Mouse (Mus musculus) layer of hippocampus, adult 9-10 months (tissue): ENCODE results near the gene Tfap2a.

Experiments used
- DNase-seq: peaks from one replicate; pipeline ENCODE4 v3.0.0; 2022; ENCODE audit warnings: low spot score

Tfap2a gene

DNA sequence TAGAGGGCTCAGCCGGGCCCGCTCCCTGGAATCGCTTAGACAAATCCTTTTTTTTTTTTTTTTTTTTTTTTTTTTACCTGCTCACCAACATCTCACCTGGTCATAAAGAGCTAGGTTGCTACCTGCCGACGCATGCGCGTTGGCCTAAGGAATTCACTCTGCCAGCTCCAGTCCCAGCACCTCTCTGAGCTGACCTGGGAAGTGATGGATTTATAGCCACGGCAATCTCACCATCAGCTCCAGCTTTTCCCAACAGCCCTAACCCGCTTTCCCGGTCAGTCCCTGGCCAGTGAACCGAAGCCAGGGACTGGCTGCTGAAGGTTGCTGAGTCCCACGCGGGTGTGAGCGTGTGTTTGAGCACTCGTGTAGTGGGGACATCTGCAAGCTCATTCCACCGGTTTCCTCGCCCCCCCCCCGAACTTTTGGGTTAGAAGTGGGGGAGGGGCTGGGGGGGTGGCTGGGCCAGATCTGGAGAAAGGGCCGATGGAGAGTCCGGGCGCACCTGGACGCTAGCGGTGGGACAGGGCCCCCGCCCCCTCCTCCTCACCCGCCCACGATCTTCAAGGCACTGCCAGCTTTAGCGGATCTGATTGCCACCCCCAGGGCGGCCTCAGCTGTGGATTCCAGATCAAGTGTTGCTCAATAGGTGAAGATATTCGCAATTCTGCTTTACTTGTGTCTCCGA is at the start of gene Tfap2a:
Gene Tfap2a (minus strand): TSS at position 181 of the 685 bp plus-strand sequence.
- DNase-seq = no peak

DNA sequence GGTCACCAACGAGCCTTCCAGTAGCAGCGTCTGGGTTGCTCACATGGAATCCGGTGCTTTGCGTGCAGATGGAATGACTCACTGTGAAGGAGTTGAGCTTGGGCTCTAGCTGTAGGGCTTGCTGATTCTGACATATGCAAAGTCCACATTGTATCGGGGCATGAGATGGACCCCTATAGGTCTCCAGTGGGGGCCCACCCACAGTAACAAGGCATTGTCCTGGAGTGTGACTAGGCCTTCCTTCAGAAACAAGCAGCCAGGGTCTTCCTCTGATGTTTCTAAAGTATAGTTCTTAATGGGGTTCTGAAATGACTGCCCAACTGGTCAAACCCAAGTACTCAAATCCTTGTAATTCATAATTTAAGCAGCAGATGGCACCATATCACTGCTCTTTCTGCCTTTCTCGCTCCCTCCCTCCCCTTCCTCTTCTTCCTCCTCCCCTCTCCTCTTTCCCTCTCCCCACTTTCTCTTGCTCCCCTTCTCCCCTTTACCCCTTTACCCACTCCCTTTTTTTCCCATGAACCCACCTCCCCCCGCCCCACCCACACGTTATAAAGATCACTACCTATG is 46.1 kb upstream of the Tfap2a start:
- DNase-seq = peak; percentile 11

DNA sequence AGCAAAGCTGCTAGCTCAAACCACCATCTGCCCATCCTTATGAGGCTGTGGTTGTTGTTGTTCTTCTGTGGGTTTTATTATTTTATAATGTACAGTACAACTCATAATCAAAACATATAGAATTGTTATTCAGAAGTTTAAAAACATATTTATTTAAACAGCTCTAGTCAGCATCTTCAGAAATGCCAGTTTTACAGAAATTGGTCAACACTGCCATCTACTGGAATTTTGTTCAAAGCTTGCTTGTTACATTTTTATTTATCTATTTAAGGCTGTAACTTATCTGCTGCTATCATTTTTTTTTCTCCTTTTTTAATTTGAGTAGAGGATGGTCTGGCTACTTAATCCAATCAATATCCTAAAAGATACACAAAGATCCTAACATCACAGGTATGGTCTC is 19.8 kb upstream of the Tfap2a start:
- DNase-seq = peak; percentile 30

DNA sequence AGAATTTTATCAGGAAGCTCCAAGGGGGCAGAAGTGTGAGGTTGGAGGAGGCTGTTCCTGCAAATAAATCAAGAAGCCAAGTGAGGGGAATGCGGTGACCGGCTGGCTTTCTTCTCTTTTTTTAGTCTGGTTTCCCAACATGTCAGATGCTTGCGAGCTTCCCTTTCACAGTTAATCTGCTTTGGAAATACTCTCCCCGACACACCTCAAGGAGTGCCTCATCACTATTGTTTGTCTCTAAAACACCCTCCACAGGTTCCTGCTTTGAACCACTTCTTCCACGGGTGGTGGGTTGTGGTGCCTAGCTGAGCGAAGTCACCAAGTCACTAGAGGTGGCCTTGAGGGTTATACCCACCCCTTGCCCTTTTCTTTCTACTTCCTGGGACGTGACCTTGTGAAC is 18.2 kb upstream of the Tfap2a start:
- DNase-seq = no peak

DNA sequence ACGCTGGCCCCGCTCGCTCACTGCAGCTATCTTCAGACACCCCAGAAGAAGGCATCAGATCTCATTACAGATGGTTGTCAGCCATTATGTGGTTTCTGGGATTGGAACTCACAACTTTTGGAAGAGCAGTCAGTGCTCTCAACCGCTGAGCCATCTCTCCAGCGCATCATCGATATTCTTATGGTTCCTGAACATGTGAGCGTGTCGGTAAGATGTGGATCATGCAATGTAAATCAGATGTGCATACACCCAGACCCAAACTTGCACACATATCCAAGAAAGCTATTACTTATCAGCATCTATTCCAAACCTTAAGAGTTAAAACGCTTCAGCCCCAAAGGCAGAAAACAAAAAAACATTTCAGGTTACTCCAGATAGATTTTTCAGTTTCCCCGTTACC is 15.9 kb upstream of the Tfap2a start:
- no peak for DNase-seq

DNA sequence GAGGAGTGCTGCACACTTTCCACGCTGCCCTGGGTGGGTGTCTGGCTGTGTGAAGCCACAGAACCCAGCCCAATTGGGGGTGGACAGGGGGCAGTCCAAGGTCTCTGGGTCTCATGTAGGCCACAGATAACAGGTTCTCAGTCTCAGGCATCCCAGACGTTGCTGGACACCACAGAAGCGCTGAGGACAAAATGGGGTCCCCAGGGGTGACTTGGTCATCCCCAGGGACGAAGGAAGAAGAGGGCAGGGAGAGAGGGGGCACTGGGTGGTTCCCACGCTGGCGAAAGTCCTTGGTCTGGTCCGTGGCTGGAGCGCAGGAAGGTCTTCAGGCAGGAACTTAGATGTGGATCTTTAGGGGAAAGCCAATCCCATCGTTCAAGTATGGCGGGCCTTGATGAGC is 13.7 kb upstream of the Tfap2a start:
- DNase-seq = no peak

DNA sequence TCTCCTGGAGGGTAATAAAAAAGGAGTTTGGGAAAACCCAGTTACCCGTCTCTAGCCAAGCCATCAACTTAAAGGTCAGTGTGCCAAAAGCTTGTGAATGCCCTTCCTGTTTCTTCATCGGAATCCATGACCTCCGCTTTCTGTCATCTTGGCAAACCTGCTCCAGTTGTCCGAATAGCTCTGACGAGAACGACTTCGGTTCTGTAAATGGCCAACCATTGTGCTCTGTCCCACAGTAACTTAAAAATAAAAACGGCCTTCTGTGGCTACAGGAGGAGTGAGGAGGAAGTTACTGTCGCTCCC is 11.4 kb upstream of the Tfap2a start:
- DNase-seq = no peak

DNA sequence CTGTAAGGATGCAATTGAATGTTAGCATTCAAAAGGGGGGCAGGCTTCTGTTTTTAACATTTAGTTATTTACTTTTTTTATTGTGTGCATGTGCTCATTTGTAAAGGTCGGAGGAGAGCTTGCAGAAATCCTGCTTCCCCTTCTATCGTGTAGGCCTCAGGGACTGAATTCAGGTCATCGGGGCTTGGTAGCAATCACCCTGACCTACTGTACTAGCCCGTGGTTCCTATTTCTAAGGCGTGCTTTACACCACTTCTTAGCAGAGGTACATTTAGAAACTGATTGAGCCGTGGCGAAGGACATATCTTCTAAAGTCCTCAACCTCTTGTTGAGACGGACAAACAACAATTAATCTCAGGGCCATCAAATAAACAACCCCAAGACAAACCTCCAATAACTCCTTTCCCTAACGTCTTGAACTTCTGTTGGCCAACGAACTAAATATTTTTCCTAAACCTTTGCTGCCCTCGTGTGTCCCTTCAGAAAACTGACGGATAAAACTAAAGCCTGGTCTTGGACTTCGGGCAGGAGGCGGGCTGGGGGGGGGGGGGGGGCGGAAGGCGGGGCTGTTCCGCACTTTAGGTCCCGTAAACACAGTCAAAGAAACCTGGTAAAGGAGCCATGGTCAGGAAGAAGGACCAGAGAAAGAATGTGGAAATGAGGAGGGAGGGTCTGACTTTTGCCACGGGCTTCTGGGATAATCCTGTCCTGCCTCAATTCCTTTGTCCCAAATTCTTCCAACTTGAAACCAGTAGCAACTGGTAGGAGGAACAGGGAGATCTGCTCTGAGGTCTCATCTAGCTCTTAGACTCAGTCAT is 10.8 kb upstream of the Tfap2a start:
- DNase-seq = no peak

DNA sequence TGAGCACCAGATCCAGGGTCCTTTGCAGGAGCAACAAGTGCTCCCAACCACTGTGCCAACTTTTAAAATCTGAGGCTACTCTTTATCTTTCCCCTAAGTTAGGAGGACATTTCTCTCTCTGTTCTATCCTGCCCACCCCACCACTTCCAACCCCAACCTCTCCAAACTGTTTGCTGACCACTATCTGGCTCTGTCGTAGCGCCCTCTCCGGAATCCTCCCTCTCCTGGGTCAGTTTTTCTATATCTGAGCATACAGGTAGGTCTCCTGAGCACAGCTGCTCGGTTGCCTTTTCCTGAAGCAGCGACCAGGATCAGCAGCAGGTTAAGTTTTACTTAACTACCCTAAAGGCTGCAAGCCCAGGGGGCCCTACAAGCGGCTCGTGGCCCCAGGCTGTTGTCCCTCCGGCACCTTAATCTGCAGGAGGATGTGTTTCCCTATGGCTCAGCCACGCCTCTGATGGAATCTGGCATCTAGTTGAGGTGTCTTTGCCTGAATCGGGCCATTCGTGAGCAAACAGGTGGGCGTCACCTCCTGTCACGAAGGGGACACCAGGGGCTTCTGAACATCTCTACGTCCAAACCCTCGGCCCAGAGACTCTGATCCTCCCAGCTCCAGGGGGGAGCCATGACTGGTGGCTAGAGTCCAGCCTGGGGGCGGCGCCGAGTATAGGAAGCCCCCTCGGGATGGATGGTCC is 6.1 kb upstream of the Tfap2a start:
- DNase-seq = no peak

DNA sequence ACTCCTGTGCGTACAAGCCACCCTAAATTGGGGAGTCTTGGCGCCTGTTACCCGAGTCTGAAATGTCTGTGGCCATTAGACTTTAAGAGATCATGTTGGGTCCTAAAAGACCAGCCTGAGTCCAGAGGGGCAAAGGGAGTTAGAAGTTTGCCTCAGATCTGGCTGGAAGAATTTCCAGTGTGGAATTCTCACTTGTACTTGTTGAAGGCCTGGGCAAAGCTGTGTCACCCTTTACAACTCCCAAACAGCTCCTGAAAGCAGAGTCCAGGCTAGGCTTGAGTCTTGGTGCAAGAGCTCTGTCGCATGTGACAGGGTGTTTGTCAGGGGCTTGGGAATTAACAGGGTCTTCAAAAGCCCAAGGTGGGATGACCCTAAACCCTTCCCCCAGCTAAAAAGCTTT is 5.0 kb upstream of the Tfap2a start:
- DNase-seq = no peak

DNA sequence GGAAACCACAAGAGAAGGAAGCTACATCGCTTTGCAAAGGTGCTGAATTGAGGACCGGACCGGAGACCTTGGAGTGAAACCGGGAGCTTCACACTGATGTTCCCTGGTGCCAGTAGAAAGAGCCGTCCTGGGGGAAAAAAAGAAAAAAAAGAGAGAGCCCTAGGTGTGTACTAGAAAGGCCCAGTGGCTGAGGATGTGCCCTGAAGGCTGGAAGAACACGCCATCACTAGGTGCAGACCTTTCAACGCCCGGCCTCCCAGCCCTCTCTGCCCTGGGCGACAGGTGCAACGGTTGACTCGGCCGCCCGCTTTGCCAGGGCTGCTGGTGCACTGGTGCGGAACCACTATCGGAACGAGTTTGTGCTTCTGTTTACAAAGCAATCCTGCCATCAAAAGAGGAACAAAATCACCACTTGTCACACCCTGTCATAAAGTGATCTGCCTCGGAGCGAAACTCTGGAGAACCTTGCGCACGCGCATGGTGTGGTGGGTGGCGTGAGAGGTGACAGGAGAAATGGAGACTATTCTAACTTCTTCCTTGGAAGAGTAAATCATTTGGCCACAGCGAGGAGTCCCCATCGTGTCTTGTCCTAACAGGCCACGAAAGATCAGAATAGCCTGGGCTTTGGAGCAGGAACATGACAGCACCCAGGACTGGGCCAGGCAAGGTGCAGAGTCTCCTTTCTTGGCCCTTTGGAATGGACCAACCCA is 3.8 kb upstream of the Tfap2a start:
- no peak for DNase-seq

DNA sequence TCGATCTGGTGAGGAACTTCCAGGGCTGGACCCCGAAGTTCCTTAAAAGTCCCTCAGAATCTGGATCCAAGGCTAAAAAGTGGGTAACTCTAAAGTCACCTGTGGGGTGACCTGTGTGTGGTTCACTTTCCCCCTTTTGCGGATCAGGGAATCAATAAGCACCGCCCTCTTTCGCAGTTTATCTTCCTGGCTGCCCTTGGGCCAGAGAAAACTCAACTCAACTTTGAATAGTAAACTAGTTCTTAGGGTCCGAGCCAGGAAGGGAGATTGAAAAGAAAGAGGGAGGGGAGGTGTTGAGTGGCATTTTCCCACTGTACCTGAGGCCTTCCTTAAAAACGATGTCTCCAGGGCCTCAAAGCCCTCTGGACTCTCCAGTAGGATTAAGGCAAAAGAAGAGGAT is 3.3 kb upstream of the Tfap2a start:
- DNase-seq = no peak

DNA sequence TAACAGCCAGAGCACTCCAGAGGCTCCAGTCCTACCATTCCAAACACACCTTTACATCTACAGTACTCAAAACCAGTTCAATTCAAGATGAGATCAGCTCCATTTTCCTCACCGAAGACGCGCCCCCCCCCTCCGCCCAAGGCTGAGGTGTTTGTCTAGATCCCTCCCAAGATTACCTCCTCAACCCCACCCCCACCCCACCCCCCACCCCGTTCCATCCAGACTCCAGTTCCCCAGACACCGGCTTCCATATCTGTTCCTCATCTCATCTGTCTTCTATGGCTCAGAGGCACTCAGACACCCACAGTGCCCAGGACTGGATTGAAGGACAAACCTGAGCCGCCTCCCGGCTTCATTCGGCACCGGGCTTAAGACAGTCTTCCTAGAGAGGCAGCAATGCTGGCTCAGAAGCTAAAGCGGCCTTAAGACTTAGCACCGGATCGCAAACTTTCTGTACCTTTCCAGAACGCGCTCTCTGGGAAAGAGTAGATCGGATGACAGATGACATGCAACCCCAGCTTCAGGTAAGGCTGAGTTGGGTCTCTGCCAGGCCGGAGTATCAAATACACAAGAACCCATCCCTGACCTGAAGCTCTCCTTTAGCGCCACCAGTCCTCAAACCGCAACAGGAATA is 2.7 kb upstream of the Tfap2a start:
- DNase-seq = no peak

DNA sequence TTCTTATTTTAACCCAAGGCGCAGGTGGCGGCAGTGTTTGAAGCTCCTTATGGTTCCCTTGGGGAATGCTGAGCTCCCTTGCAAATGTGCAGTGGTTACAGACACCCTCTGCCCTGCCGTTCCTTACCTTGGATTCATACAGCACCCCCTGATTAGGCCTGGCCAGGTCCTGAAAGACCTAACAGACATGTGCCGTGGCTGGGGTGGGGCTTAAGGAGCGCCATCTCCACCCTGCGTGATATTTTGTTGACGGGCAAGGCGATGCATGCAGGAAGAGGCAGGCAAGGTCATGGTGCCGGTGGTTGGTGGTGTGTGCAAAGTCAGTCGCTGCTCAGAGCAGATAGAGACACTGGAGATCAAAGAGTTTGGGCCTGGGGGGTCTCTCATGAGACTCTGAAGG is 1.7 kb upstream of the Tfap2a start:
- no peak for DNase-seq

DNA sequence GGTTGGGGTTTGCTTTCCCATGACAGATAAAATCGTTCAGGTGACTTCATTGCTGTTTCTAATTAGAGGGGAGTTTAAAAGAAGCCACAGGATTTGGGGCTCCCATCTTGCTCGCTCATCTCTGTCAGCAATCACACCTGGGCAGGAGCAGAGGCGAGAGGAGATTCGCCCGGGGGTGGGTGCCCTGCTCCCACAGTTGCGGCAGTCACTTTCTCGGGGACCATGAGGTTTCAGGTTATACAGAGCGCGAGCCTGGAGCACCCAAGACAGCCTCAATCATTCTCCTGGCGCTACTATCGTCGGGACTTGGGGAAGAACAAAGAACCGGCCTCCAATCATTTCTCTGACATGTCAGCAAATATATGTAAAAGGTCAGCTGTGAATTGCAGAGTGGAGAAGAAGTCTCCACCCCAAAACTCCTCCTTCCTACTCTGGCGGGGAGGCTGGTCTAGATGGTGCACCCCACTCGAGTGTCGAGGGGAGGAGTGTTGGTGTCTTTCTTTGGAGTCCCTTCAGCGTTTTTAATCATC is 1.0 kb upstream of the Tfap2a start:
- DNase-seq = no peak

DNA sequence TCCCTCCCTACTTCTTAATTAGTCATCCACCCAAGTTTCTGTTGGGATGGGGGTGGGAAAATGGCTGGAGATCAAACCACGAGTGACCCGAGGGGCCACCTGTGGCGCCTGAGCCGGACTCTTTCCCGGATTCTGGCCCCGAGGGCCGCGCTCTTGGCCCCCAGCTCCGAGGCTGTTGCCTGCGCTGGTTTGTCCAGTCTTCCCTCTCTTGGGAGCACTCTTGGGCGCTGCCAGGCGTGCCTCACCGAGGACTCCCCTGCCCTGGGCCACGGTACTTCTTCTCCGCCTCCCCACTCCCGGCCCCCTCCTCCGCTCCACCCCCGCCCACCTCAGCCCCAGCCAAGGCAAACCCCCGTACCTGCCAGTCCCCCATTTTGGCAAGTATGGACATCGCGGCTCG is 415 bp downstream of the Tfap2a start:
- DNase-seq = no peak

DNA sequence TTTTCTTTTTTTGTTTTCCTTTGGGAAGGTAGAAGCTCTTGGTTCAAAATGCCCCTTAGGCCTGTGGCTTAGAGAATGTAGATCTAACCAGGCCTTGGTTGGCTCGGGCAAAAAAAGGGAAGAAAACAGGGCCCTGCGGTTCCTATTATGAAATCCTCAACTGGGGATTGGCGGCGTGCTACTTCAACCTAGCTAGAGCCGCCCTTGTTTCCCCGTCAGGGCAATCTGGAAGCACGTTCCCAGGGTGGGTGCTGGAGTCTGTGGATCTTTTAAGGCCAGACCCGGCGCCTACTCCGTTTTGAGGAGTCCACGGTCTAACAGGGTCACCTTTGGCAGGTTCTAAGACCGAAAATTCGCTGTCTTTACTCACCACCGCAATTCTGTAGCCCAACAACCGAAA is 1.1 kb downstream of the Tfap2a start:
- no peak for DNase-seq

DNA sequence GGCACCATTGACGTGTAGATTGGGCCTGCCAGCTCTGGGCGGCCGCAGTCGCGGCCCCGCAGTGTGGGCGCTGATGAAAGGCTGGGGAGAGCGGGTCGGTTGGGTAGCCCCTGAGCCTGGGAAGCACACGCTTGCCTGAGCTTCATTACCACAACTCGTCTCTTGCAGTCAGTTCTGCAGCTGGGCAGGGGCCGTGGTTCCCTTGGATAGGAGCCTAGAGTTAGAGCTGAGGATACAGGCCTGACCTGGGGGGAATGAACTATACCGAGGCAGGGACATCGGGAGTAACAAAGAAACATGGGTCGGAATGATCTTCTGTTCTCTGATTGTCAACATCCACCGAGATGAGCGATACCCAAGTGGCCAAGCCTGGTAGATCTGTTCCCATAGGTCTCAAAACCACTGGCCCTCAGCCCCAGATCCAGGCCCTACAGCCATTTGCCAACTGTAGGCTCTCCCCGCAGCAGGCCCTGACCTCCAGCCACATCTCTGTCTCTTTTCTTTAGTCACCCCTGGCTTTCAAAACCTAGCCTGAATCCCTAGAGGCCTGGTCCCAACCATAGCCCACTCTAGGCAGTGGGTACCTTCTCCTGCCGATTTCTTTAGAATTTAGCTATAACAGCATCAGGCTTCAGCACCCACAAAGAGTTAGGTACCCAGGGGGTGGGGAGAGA is 1.9 kb downstream of the Tfap2a start:
- no peak for DNase-seq

DNA sequence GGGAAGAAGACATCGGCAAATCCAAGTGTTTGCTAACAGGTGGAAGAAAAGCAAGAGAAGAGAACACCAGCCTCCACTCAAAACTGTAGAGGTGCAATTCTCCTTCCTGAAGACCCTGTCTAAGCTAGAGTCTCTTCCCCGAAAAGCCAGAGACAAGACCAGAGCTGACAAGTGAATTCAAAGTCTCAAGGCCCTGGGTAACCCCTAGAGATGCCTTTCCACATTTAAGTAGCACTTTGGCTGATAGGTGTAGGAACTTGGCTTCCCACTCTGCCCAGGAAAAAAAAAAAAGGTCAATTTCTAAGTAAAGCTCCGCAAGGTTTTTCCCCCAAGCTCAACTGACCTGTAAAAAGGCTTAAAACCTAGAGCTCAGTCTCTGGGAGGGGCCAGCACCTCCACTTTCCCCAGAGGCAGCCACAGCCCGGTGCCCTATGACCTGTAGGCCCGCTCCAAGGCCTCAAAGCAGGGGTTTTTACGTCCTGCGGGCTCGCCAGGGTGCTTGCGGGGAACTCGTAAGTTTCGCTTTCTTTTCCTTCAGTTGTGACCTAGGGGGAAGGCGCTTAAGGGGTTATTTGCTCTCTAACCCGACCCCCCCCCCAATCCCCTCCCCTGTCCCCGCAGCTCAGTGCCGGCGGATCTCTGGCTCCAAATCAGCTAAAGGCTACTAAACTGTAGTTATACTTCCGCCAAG is 2.6 kb downstream of the Tfap2a start:
- DNase-seq = no peak

DNA sequence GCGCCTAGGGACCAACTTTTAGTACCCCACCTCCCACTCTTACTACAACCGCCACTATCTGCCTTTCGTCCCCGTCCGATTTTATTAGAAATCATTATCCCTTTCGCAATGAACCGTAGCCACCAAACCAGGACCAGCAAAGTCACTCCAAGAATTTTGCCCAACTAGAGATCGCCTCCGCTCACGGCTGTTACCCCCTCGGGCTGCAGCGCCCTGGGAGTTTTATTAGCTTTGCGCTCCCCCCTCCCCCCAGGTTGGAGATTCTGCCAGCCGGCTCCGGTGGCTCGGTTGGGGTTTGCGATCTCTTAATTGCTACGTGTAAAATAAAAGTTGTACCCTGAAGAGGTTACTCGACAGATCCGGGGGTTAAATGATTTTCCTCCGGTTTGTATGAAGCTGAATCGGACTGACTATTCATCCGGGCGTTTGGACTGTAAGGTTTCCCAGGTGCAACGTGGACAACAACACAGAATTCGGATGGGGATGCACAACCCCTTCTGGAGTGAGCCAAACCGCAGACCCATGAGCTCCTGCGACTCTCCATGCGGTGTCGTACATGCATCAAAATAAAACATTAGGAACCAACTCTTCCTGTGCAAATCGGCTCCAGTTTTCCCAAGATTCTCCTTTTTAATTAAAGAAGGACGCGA is 3.7 kb downstream of the Tfap2a start:
- no peak for DNase-seq
